Mouse (Mus musculus): ENCODE results near the gene Angptl8.

DNA sequence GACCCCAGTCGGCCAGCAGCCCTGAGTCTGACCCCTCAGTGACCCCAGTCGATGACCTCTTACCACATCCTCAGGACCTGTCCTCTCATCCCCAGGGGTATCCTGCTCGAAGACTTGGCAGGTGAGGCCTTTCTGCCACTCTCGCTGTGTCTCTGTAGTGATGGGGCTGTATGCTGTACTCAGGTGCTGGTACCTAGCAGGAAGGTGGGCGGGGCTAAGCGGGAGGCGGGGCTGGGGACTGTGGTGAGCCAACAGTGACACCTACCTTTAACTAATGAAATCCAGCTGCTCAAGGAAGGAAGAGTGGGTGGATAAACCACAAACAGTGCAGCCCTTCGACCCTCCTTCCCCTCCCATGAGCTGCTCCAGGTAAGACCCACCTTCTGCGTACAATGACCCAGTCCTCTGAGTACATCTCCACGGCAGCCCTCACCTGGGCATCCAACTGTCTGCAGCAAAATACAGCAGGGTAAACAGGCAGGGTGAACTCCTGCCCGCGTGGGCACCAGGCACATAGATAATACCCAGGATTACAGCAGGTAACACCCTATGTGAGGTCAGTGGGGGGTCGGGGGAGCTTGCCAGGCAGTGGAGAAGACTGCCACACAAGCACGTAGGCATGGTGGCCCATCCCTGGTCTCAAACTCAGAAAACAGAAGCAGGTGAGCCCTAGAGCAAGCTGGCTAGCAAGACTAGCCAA, 10.2 kb downstream of the Angptl8 start:
- TF ChIP-seq CTCF (IDR thresholded peaks at IDR 0.05; ENCODE audit: control insufficient read depth, insufficient read depth, insufficient replicate concordance, low read depth, low read length) (no peak), POLR2A (IDR thresholded peaks at IDR 0.05; ENCODE audit: control insufficient read depth, low read depth, low read length) (no peak)
